Comparison of ENCODE assay signal across 8 mouse cellular contexts in the genomic region with DNA sequence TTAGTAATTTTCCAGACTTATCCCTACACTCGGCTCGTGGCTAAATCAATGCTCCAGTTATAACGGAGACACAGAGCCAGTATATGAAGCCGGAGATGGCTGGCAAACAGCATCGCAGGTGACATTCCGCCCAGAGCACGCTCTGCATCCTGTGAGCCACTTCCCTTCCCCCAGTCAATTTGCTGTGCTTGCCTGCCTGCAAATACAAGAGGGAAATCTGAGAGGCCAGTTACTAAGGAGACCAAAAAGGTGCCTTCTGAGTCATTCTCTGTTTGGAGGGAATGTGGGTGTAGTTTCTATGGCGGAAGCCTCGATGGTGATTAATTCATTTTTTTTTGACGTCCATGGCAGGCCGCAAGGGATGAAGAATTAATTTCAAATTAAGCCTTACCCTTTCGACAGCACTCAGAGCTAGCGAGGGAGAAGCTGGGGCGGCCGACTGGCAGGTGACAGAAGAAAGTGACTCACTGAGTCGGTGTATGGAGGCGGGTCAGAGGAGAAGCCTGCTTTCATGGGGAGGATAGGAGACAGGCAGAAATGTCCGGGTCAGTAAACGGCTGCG.
DNase-seq lines count a peak whose midpoint lies in the region; ATAC-seq lines count a peak whose summit lies in the region.

No protein-coding gene starts in this region.

- ATAC-seq in kidney, embryonic 16.5 days (ENCODE audit: low FRiP score, low TSS enrichment) = peak; percentile 79
- ATAC-seq in hindbrain, embryonic 14.5 days (ENCODE audit: low FRiP score) = peak; percentile 74
- peak; percentile 62 for ATAC-seq in midbrain, embryonic 12.5 days (ENCODE audit: low FRiP score, low read depth)
- no peak for ATAC-seq in liver, embryonic 11.5 days (replicated peaks; ENCODE audit: low FRiP score)

- no peaks in the 10 kb centered on the region for H3K36me3 ChIP-seq in kidney, embryonic 16.5 days (ENCODE audit: insufficient read depth, low read length)
- no peaks in the 10 kb centered on the region for H3K36me3 ChIP-seq in hindbrain, embryonic 14.5 days (replicated peaks; ENCODE audit: control insufficient read depth, insufficient read depth)
- no peaks in the 10 kb centered on the region for H3K36me3 ChIP-seq in midbrain, embryonic 12.5 days
- no peaks in the 10 kb centered on the region for H3K36me3 ChIP-seq in liver, embryonic 11.5 days (ENCODE audit: control insufficient read depth, insufficient read depth, low read length)

- H3K27me3 ChIP-seq in kidney, embryonic 16.5 days (ENCODE audit: insufficient read depth, low read length) = no peaks in the 10 kb centered on the region
- no peaks in the 10 kb centered on the region for H3K27me3 ChIP-seq in hindbrain, embryonic 14.5 days (ENCODE audit: control insufficient read depth, insufficient read depth, low read length)
- no peaks in the 10 kb centered on the region for H3K27me3 ChIP-seq in midbrain, embryonic 12.5 days
- H3K27me3 ChIP-seq in liver, embryonic 11.5 days (replicated peaks; ENCODE audit: control insufficient read depth, insufficient read depth, low read length) = no peaks in the 10 kb centered on the region

- no peaks in the 10 kb centered on the region for H3K9me3 ChIP-seq in kidney, embryonic 16.5 days (ENCODE audit: low read length)
- H3K9me3 ChIP-seq in hindbrain, embryonic 14.5 days (ENCODE audit: control insufficient read depth, low read length) = no peaks in the 10 kb centered on the region
- H3K9me3 ChIP-seq in midbrain, embryonic 12.5 days = no peaks in the 10 kb centered on the region
- H3K9me3 ChIP-seq in liver, embryonic 11.5 days (ENCODE audit: control insufficient read depth, low read length) = no peaks in the 10 kb centered on the region

- H3K4me3 ChIP-seq in kidney, embryonic 16.5 days (ENCODE audit: low read length) = peak overlapping the region; percentile 7
- 0 out of 2 replicates have a peak overlapping the region, but pooled peaks have one; percentile 12 for H3K4me3 ChIP-seq in hindbrain, embryonic 14.5 days (replicated peaks; ENCODE audit: low read length)
- H3K4me3 ChIP-seq in midbrain, embryonic 12.5 days = no peak overlapping the region
- no peak overlapping the region for H3K4me3 ChIP-seq in liver, embryonic 11.5 days (ENCODE audit: low read depth, low read length)

- WGBS in kidney, embryonic 16.5 days = 22% methylated on average over 20 of the region's 20 CpGs
- WGBS in hindbrain, embryonic 14.5 days = 26% methylated on average over 20 of the region's 20 CpGs
- 49% methylated on average over 20 of the region's 20 CpGs for WGBS in midbrain, embryonic 12.5 days
- 57% methylated on average over 20 of the region's 20 CpGs for WGBS in liver, embryonic 11.5 days

- 0 out of 2 replicates have a peak overlapping the region, but pooled peaks have one; percentile 10 for H3K9ac ChIP-seq in kidney, embryonic 16.5 days (replicated peaks; ENCODE audit: low read length)
- peak overlapping the region; percentile 41; the same call in 1 of the 2 replicates for H3K9ac ChIP-seq in hindbrain, embryonic 14.5 days
- no peak overlapping the region for H3K9ac ChIP-seq in midbrain, embryonic 12.5 days (replicated peaks)
- no peak overlapping the region for H3K9ac ChIP-seq in liver, embryonic 11.5 days (ENCODE audit: low read depth, low read length)

- H3K4me2 ChIP-seq in kidney, embryonic 16.5 days (replicated peaks; ENCODE audit: low read depth, low read length) = peak overlapping the region; percentile 46
- peak overlapping the region; percentile 34 for H3K4me2 ChIP-seq in hindbrain, embryonic 14.5 days (replicated peaks)
- H3K4me2 ChIP-seq in midbrain, embryonic 12.5 days (replicated peaks) = peak overlapping the region; percentile 27
- H3K4me2 ChIP-seq in liver, embryonic 11.5 days = no peak overlapping the region

- peaks cover 8% of the 10 kb centered on the region for H3K4me1 ChIP-seq in kidney, embryonic 16.5 days (ENCODE audit: insufficient read depth, low read length)
- H3K4me1 ChIP-seq in hindbrain, embryonic 14.5 days (replicated peaks; ENCODE audit: control insufficient read depth, insufficient read depth, low read length) = peaks cover 10% of the 10 kb centered on the region
- peaks cover 8% of the 10 kb centered on the region; the same call in 1 of the 2 replicates for H3K4me1 ChIP-seq in midbrain, embryonic 12.5 days
- no peaks in the 10 kb centered on the region for H3K4me1 ChIP-seq in liver, embryonic 11.5 days (replicated peaks; ENCODE audit: control insufficient read depth, insufficient read depth, low read length)

- H3K27ac ChIP-seq in kidney, embryonic 16.5 days (ENCODE audit: low read length) = peak overlapping the region; percentile 30; the same call in 1 of the 2 replicates
- H3K27ac ChIP-seq in hindbrain, embryonic 14.5 days = peak overlapping the region; percentile 86
- peak overlapping the region; percentile 49; the same call in 1 of the 2 replicates for H3K27ac ChIP-seq in midbrain, embryonic 12.5 days (replicated peaks)
- H3K27ac ChIP-seq in liver, embryonic 11.5 days (ENCODE audit: low read depth, low read length) = no peak overlapping the region

- no peak for DNase-seq in kidney, postnatal 14 days
- peak; percentile 66 for DNase-seq in MN1 (ENCODE audit: low spot score)
- DNase-seq in embryo, embryonic 11 days = peak; percentile 34
- DNase-seq in hindbrain, embryonic 14.5 days (ENCODE audit: low spot score) = peak; percentile 43
- no peak for DNase-seq in kidney, adult 11 months
- no peak for DNase-seq in liver, embryonic 11.5 days (ENCODE audit: low spot score)

Comparison
In these comparisons a context has a peak if more than half of its experiments do, and no peak if none do; other contexts are left out.
1. H3K4me3 ChIP-seq: peak in kidney, embryonic 16.5 days (single experiment) and hindbrain, embryonic 14.5 days (single experiment); none in midbrain, embryonic 12.5 days (single experiment) and liver, embryonic 11.5 days (single experiment).
2. H3K9ac ChIP-seq: peak in kidney, embryonic 16.5 days (single experiment) and hindbrain, embryonic 14.5 days (single experiment); none in midbrain, embryonic 12.5 days (single experiment) and liver, embryonic 11.5 days (single experiment).
3. DNase-seq: peak in MN1 (single experiment), embryo, embryonic 11 days (single experiment) and hindbrain, embryonic 14.5 days (single experiment); none in kidney, postnatal 14 days (single experiment), kidney, adult 11 months (single experiment) and liver, embryonic 11.5 days (single experiment).